Mouse (Mus musculus): ENCODE measurements at regions not wholly inside any gene's neighbourhood (a gene's known extent, or its start where the extent isn't known, plus 50 kb on each side); places are given as distances from the start of the nearest gene placed in this dataset.

- DNase-seq = no peak
Observed at GRCm38 (mm10) chr4:87501791-87502190, 271.5 kb upstream of the Slc24a2 start.

GRCm38 (mm10) chr4:87500441-87500840 is 270.2 kb upstream of the Slc24a2 start:
- DNase-seq = no peak

DNA sequence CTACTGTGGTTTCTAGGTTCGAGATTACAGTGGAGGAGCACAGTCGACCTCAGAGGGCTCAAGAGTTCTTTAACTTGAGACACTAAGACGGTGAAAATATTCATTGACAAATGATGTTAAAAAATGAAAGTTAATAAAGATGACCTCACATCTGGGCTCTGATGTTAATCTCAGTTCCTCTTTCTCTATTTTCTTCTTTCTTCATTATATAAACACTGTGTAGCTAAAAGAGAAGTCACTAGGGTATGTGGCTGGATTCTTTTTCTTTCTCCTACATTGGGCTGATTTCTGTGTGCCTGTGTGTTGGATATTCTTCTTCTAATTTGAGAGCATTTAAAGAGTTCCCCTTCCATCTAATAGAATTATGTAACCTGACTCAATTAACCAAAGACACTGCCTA is 257.5 kb upstream of the Slc24a2 start:
- no peak for DNase-seq

DNA sequence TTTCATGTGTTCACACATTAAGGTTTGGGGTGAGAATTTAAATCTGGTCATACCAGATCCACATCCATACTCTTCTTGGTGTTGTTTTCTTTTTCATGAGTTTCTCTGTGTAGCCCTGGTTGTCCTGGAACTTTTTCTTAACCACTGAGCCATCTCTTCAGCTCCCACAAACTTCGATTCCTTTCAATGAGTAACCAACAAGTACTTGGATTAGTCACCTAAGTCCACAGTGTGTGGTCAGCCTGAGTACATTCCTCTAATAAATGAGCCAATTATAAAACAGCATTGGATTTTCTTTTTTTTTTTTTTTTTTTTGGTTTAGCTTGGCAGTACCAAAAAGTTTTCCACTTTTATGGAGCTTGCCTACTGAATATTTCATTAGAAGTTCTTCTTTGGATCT is 245.3 kb upstream of the Slc24a2 start:
- DNase-seq = no peak

GRCm38 (mm10) chr4:87473331-87474039 is 243.2 kb upstream of the Slc24a2 start:
- no peak for DNase-seq

- no peak for DNase-seq
Observed at GRCm38 (mm10) chr4:87472787-87473186, 242.5 kb upstream of the Slc24a2 start.

DNA sequence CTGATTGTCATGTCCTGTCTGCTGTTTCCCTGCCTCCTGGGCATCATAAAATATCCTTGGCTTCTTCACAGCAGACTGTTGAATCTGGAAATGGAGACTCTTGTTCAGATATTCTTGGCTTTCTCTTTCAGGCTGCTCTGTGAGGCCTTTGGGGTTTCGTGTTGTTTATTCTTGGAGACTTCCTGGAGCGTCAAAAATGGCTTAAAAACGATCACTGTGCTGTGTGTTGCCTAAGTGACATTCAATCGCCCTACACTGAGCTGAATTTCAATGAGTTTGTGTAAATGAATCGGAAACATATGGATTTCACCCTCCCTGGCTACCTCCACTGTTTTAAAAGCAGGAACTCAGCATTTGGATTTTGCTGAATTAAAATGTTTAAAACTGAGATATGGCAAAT is 241.1 kb upstream of the Slc24a2 start:
- no peak for DNase-seq

DNA sequence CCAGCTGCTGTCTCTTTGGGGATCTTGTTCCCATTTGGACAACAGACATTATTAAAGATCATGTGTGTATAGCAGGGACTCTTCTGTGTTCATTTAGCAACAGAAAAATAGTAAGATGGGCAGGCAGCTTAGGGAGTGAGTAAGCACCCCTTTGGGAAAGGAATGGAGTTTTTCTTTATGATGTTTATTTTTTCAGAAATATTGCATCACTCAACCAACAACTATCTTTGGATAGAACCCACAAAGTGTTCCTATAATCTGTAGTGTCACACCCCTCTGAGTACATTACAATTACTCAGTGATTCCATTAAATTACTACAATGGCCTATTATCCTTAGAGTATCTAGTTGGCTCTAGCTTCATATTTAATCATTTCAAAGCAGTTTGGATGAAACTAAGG is 237.3 kb upstream of the Slc24a2 start:
- no peak for DNase-seq

DNA sequence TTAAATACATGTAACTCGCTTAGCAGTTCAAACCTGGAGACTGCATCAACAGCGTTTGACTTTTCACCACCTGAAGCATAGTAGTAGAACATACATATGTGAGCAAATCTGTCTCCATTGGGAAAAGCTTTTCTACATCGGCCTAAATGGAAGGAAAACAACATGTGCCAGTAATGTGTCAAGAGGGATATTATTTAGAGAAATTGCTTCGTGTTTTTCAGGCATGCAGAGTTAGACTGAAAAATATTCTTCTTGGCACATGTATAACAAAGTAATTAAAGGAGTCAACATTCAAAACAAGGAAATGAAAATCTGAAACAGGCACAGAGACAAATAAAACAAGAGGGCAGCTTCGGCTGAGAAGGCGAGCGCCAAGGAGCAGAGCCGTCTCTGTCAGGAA is 236.7 kb upstream of the Slc24a2 start:
- DNase-seq = no peak

DNA sequence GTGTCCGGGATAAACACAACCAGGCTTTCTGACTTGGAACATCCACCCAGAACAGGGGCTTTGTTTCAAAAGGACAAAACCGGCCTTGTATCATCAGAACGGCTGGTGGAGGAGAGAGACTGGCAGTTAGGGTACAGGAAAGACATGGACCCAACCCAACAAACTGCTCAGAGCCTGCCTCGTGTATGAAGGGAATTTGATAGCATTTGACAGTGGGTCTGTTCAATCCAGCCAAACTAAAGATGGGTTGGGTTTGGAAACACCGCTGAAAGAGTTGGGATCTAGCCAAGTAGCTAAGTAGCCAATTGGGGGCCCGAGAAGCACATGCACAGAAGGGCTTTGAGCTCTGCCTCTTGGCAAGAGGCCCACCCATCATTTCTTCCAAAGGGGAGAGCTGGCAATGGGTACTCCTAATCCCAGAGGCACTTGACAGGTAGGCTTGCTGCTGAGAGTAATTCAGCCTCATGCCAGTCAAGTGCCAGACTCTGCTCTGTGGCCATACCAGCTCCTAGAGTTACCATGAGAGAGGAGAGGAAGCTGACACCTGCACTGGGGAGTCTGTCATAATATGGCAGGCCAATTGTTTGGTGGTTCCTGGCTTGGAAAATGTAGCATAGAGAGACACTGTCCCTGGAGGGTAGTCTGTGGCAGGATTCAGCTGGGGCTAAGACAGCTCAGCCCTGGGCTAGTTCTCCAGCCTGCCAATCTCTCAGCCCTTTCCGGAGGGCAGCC is 231.1 kb upstream of the Slc24a2 start:
- DNase-seq = peak; percentile 27

GRCm38 (mm10) chr4:87455863-87456578 is 225.7 kb upstream of the Slc24a2 start:
- no peak for DNase-seq

- DNase-seq = no peak
Observed at GRCm38 (mm10) chr4:87452122-87452521, 221.8 kb upstream of the Slc24a2 start.

- DNase-seq = no peak
Observed at GRCm38 (mm10) chr4:87451251-87451650, 221.0 kb upstream of the Slc24a2 start.

DNA sequence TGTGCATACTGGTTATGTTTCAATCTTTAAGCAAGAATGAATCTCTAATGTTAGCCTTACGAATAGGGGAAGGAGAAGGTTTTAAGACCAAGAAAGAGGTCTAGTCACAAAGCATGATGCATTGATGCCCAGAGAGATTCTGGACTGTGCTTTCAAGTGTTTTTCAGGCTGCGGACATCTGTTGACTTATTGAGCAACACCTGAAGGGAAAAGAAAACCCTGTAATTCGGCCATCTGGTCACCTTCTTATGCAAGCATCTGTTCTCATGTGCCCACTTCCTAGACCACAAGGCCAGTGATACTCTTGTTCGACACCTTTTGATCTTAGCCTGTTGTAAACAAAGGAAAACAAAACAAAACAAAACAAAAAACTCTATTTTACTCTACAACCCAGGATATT is 218.1 kb upstream of the Slc24a2 start:
- peak; percentile 15 for DNase-seq

- no peak for DNase-seq
Observed at GRCm38 (mm10) chr4:87446856-87447255, 216.6 kb upstream of the Slc24a2 start.

- DNase-seq = no peak
Observed at GRCm38 (mm10) chr4:87434136-87434535, 203.9 kb upstream of the Slc24a2 start.

GRCm38 (mm10) chr4:87428374-87428773 is 198.1 kb upstream of the Slc24a2 start:
- DNase-seq = no peak

GRCm38 (mm10) chr4:87424066-87424465 is 193.8 kb upstream of the Slc24a2 start:
- DNase-seq = no peak

DNA sequence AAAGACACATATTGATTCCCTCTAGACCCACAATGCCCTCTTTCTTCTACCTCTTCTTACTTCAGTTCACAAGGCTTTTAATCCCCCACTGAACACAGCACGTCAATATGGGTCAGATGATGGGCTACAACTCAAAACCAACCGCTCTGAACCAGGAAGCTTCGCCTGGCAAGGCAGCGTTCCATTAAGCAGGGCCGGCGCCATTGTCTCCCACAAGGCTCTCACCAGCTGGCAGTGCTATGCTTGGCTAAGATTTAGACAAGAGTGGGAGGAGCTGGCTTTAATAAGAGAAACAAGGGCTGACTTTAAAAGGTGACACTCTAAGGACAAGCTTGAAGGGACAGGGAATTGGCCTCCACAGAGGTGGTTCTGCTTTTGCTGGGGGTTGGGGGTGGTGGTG is 192.3 kb upstream of the Slc24a2 start:
- DNase-seq = no peak

GRCm38 (mm10) chr4:87403354-87403753 is 173.1 kb upstream of the Slc24a2 start:
- DNase-seq = no peak

- no peak for DNase-seq
Observed at GRCm38 (mm10) chr4:87402173-87402556, 171.9 kb upstream of the Slc24a2 start.

DNA sequence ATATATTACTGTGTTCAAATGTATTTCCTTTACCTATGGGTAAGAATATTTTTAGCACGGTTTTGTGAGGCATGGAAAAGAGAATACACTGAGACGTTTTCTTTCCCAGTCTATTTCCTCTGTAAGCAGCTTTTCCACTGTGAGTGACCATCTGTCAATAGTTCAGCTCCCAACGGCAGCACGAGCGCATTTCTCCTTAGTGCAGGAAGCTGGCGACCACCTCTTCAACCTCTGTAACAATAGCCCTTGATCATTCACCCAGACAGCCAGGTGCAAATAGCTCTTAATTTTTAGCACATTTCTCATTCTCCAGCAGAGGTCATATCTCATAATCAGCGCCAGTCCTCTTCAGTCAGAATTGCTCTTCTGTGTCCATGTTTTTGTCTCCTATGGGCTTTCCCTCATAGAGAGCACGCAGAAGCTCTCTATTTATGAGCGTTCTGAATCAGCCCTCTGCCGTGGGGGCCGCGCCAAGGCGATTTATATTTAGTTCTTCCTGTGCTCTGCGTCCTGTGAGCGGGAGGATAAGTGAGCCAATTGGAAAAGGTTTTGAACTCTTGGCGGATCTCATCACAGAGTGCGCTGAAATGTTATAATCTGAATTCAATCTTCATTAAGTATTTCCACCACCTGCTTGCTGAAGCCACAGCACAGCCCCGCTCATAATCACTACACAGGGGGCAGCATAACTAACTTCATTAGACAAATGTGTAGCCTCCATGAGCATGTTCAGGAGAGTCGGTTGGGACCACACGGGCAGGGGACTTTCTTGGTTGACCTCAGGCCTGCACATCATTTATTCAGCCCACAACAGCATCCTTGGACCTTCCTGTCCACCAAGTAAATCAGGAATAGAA is 171.3 kb upstream of the Slc24a2 start:
- peak; percentile 74 for DNase-seq

DNA sequence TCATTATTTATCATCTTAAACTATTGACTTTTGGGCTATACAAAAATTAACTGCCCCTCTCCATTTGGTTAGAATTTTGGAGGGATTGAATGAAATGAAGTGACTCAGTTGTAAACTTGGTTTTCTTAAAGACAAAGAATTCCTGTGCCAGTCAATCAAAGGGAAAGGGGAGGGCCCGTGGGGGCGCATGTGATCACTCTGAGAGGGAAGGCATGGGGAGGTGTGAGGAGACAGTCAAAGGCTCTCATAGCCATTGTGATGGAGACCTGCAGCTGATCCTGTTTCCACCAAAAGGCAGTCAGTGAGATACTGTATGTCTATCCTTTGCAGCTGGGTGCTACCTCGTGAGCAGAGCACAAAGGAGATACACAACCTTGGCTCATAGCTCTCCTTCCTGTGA is 156.6 kb upstream of the Slc24a2 start:
- no peak for DNase-seq
